In the genomic region with DNA sequence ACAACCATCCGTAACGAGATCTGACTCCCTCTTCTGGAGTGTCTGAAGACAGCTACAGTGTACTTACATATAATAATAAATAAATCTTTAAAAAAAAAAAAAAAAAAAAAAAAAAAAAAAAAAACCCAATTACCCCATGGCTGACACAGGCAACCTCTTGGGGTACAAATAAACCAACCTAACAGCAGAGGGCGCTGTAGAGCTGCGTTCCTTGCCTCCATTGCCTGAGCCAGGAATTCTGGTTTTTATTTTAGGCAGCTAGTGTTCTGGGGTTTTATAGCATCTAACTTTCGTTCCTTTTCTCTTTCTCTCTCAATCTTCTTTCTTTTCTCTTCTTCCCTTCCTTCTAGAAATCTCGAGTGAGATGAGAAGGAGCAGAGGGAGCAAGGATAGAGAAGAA, we compare ENCODE assay signal across 9 mouse cellular contexts. TPM values are rescaled to one million over a fixed set of nuclear protein-coding genes. Genes with fewer than 3 reads are reported as not detected.
DNase-seq lines count a peak whose midpoint lies in the region; ATAC-seq and TF ChIP-seq lines count a peak whose summit lies in the region.
"Not testable (repeated sequence)": the region's sequence is repeated elsewhere in the genome, so short reads cannot be mapped to it uniquely, and the experiment has no call there.
"Had no signal": no experiment of that assay in that cellular context is flagged by ENCODE, and none has a peak within 500 bp of the region (broad histone marks: within the 10 kb centered on the region; RNA-seq: fewer than 3 reads in every experiment).

No protein-coding gene starts in this region.

- H3K9me3 ChIP-seq in G1E (replicated peaks); lung, postnatal 0 days (ENCODE audit: low read length): not testable (repeated sequence)

- not testable (repeated sequence) for H3K9ac ChIP-seq in lung, postnatal 0 days (replicated peaks; ENCODE audit: low read depth)

- H3K4me1 ChIP-seq in G1E (ENCODE audit: insufficient read depth, low read depth, low read length), result peaks cover 19% of the 10 kb centered on the region
- not testable (repeated sequence) for H3K4me1 ChIP-seq in lung, postnatal 0 days (ENCODE audit: insufficient read depth, low read depth, low read length)

- H3K27ac ChIP-seq in lung, postnatal 0 days (ENCODE audit: low read length), result not testable (repeated sequence)

- ATAC-seq in G1E (ENCODE audit: extremely low read depth, insufficient number of reproducible peaks, low FRiP score, poor library complexity, severe bottlenecking); lung, postnatal 0 days: not testable (repeated sequence)

- not testable (repeated sequence) for DNase-seq in G1E (ENCODE audit: low spot score)
- DNase-seq in c-Kit-positive CD71-positive TER-119-positive erythroid progenitor cells, embryonic 14.5 days (ENCODE audit: low spot score), result peak; percentile 79
- peak; percentile 60 for DNase-seq in fibroblast of lung, adult 2 months (ENCODE audit: low read depth)
- peak; percentile 86 for DNase-seq in heart, postnatal 4 days
- DNase-seq in layer of hippocampus, adult 8-10 months (ENCODE audit: low spot score in 2 of 2), result peak; percentile 50 to 80
- peak; percentile 75 for DNase-seq in lung, postnatal 0 days (ENCODE audit: low spot score)
- DNase-seq in right cerebral cortex, adult 2 months (ENCODE audit: low spot score in 2 of 2), result peak; percentile 82 to 83
- peak; percentile 57 to 67 for DNase-seq in thymus, postnatal 36 days

- not testable (repeated sequence) for TF ChIP-seq EP300 in lung, postnatal 0 days (IDR thresholded peaks at IDR 0.05)

- not testable (repeated sequence) for H3K36me3 ChIP-seq in G1E (replicated peaks); lung, postnatal 0 days (ENCODE audit: insufficient read depth, low read length)

- 7% methylated on average over 4 of the region's 6 CpGs for WGBS in lung, postnatal 0 days

- peak; percentile 48; the same call in 1 of the 2 replicates for TF ChIP-seq CTCF in G1E (IDR thresholded peaks at IDR 0.05; ENCODE audit: low read depth, low read length)
- TF ChIP-seq CTCF in lung, postnatal 0 days (IDR thresholded peaks at IDR 0.05), result peak; percentile 79

- H3K4me3 ChIP-seq in G1E (ENCODE audit: low read depth, low read length); lung, postnatal 0 days (ENCODE audit: low read depth, low read length): not testable (repeated sequence)

- H3K27me3 ChIP-seq in G1E (ENCODE audit: insufficient read depth, low read length), result peaks cover 34% of the 10 kb centered on the region
- not testable (repeated sequence) for H3K27me3 ChIP-seq in lung, postnatal 0 days (replicated peaks; ENCODE audit: insufficient read depth, low read length)

- H3K4me2 ChIP-seq in lung, postnatal 0 days (replicated peaks; ENCODE audit: low read depth, low read length), result not testable (repeated sequence)

RNA-seq across cellular contexts. Expression of a gene that starts 4.7 kb away (rescaled TPM):
- total RNA-seq in G1E (2014; fragmentation: Nextera tagmentation), result 14.9 and 49.0 TPM in 2 replicates
- 11.3 and 15.4 TPM in 2 replicates for total RNA-seq in G1E (2017)
- polyA plus RNA-seq in G1E (2012), result 5.2 and 6.0 TPM in 2 replicates
- 10 to 100 TPM; 24.2 to 28.9 TPM for total RNA-seq in heart, postnatal 4 days (2021)
- total RNA-seq in layer of hippocampus, adult 8-10 months (2022), result 10 to 100 TPM; 71.5 to 89.3 (median 79.6) TPM
- 2.4 and 2.5 TPM in 2 replicates for polyA plus RNA-seq in lung, postnatal 0 days (2015; fragmentation: Nextera tagmentation; extraction: Ambion mirVana)

RNA-seq across cellular contexts. Expression of a gene that starts 5.8 kb away (rescaled TPM):
- total RNA-seq in G1E (2014; fragmentation: Nextera tagmentation) (not detected in 2 replicates), G1E (2017) (0.06 and 0.11 TPM in 2 replicates)
- polyA plus RNA-seq in G1E (2012), result 0.01 and 0.02 TPM in 2 replicates
- under 1 TPM; 0.05 to 0.17 TPM for total RNA-seq in heart, postnatal 4 days (2021)
- total RNA-seq in layer of hippocampus, adult 8-10 months (2022), result under 1 TPM; 0.14 to 0.59 (median 0.34) TPM
- polyA plus RNA-seq in lung, postnatal 0 days (2015; fragmentation: Nextera tagmentation; extraction: Ambion mirVana), result 0.23 and 0.24 TPM in 2 replicates
- polyA plus RNA-seq: erythroblast, embryonic 14.5 days had no signal

RNA-seq across cellular contexts. Expression of a gene that starts 42.1 kb away (rescaled TPM):
- total RNA-seq in G1E (2014; fragmentation: Nextera tagmentation) (77.5 and 85.1 TPM in 2 replicates), G1E (2017) (46.3 and 46.8 TPM in 2 replicates)
- polyA plus RNA-seq in G1E (2012), result 8.3 and 13.1 TPM in 2 replicates
- 10 to 100 TPM; 45.1 to 47.3 TPM for total RNA-seq in heart, postnatal 4 days (2021)
- total RNA-seq in layer of hippocampus, adult 8-10 months (2022), result 10 to 100 TPM; 23.1 to 32.2 (median 27.4) TPM
- polyA plus RNA-seq in lung, postnatal 0 days (2015; fragmentation: Nextera tagmentation; extraction: Ambion mirVana), result 19.2 and 22.4 TPM in 2 replicates

RNA-seq across cellular contexts. Expression of a gene that starts 57.7 kb away (rescaled TPM):
- total RNA-seq in G1E (2014; fragmentation: Nextera tagmentation), result 8.5 and 17.9 TPM in 2 replicates
- 2.4 and 4.4 TPM in 2 replicates for total RNA-seq in G1E (2017)
- 18.6 and 21.9 TPM in 2 replicates for polyA plus RNA-seq in G1E (2012)
- 10 to 100 TPM; 51.0 to 52.3 TPM for total RNA-seq in heart, postnatal 4 days (2021)
- 10 to 100 TPM; 75.7 to 83.2 (median 78.4) TPM for total RNA-seq in layer of hippocampus, adult 8-10 months (2022)
- 7.0 and 8.4 TPM in 2 replicates for polyA plus RNA-seq in lung, postnatal 0 days (2015; fragmentation: Nextera tagmentation; extraction: Ambion mirVana)
